Mouse (Mus musculus) ES-E14 (cell line): ENCODE measurements around the gene Nrarp.
A peak's percentile ranks its signal among the peaks of the same experiment; 100 is the strongest.

Experiments
- HCFC1 ChIP-seq: IDR thresholded peaks from 2 replicates; pipeline ENCODE4 v1.6.1; 2012; ENCODE audit warnings: low read length, inconsistent platforms, borderline replicate concordance; ENCODE audit not compliant: insufficient read depth
- MAFK ChIP-seq: IDR thresholded peaks from 2 replicates; pipeline ENCODE4 v1.6.1; 2014; ENCODE audit warnings: mild to moderate bottlenecking, low read depth, low read length, inconsistent platforms; ENCODE audit not compliant: insufficient read depth
- ZNF384 ChIP-seq: IDR thresholded peaks from 2 replicates; pipeline ENCODE4 v1.6.1; 2012; ENCODE audit warnings: low read depth, low read length, inconsistent platforms

GRCm38 (mm10) chr2:25211121-25211670 is 30.6 kb downstream of the Nrarp start, which contains the start of gene Nelfb:
- TF ChIP-seq HCFC1 (peak; percentile 87), ZNF384 (no peak), MAFK (no peak)
